In the genomic region with DNA sequence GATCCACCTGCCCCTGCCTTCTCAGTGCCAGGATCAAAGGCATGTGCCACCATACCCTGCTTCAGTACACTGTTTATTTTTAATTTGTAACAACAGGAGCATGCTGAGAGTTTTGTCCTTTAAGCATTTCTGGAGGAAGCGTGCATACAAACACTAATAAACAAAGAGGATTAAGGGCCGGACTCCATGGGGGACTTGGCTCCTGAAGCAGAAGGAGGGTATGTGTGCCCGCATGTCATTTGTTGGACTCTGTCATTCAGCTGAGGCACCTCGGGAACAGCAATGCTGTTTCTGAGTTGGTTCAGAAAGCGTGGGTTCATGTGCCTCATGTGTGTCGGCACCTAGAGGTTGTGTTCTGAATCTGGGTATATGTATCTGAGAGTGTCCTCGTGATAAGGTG, we compare ENCODE assay signal across 21 mouse cellular contexts. TPM values are rescaled to one million over a fixed set of nuclear protein-coding genes. Genes with fewer than 3 reads are reported as not detected.
DNase-seq lines count a peak whose midpoint lies in the region; ATAC-seq lines count a peak whose summit lies in the region.
"Had no signal": no experiment of that assay in that cellular context is flagged by ENCODE, and none has a peak within 500 bp of the region (broad histone marks: within the 10 kb centered on the region; RNA-seq: fewer than 3 reads in every experiment).

No protein-coding gene starts in this region.

- no peak overlapping the region for H3K4me2 ChIP-seq in hindbrain, embryonic 11.5 days (replicated peaks; ENCODE audit: low read depth, low read length)
- no peak overlapping the region for H3K4me2 ChIP-seq in forebrain, embryonic 12.5 days
- no peak overlapping the region for H3K4me2 ChIP-seq in hindbrain, embryonic 15.5 days
- H3K4me2 ChIP-seq in midbrain, embryonic 16.5 days (ENCODE audit: low read length), result no peak overlapping the region
- H3K4me2 ChIP-seq: heart, embryonic 13.5 days; limb, embryonic 12.5 days; liver, embryonic 15.5 days had no signal

- no peak overlapping the region for H3K9ac ChIP-seq in hindbrain, embryonic 11.5 days (ENCODE audit: low read depth, low read length)
- H3K9ac ChIP-seq in forebrain, embryonic 12.5 days, result no peak overlapping the region
- H3K9ac ChIP-seq in hindbrain, embryonic 15.5 days, result no peak overlapping the region
- no peak overlapping the region for H3K9ac ChIP-seq in midbrain, embryonic 16.5 days (ENCODE audit: low read depth, low read length)
- H3K9ac ChIP-seq: heart, embryonic 13.5 days; limb, embryonic 12.5 days; liver, embryonic 15.5 days had no signal

- peak overlapping the region; percentile 41; the same call in 1 of the 2 replicates for H3K27ac ChIP-seq in hindbrain, embryonic 10.5 days
- H3K27ac ChIP-seq in hindbrain, embryonic 11.5 days (ENCODE audit: low read depth, low read length), result no peak overlapping the region
- 0 out of 2 replicates have a peak overlapping the region, but pooled peaks have one; percentile 63 for H3K27ac ChIP-seq in forebrain, embryonic 12.5 days
- H3K27ac ChIP-seq in hindbrain, embryonic 15.5 days (replicated peaks), result peak overlapping the region; percentile 71
- peak overlapping the region; percentile 65 for H3K27ac ChIP-seq in midbrain, embryonic 16.5 days (ENCODE audit: low read length)
- H3K27ac ChIP-seq: heart, embryonic 13.5 days; limb, embryonic 12.5 days; liver, embryonic 15.5 days had no signal

- H3K4me3 ChIP-seq in hindbrain, embryonic 10.5 days, result no peak overlapping the region
- no peak overlapping the region for H3K4me3 ChIP-seq in hindbrain, embryonic 11.5 days (ENCODE audit: low read depth, low read length)
- no peak overlapping the region for H3K4me3 ChIP-seq in forebrain, embryonic 12.5 days (replicated peaks)
- H3K4me3 ChIP-seq in hindbrain, embryonic 15.5 days, result no peak overlapping the region
- no peak overlapping the region for H3K4me3 ChIP-seq in midbrain, embryonic 16.5 days (ENCODE audit: low read depth, low read length)
- H3K4me3 ChIP-seq: heart, embryonic 13.5 days; limb, embryonic 12.5 days; liver, embryonic 15.5 days had no signal

- no peaks in the 10 kb centered on the region for H3K36me3 ChIP-seq in hindbrain, embryonic 10.5 days
- H3K36me3 ChIP-seq in hindbrain, embryonic 11.5 days (ENCODE audit: control insufficient read depth, insufficient read depth, low read length), result no peaks in the 10 kb centered on the region
- no peaks in the 10 kb centered on the region for H3K36me3 ChIP-seq in forebrain, embryonic 12.5 days (replicated peaks)
- no peaks in the 10 kb centered on the region for H3K36me3 ChIP-seq in hindbrain, embryonic 15.5 days
- no peaks in the 10 kb centered on the region for H3K36me3 ChIP-seq in midbrain, embryonic 16.5 days (ENCODE audit: control insufficient read depth, insufficient read depth, low read length)
- H3K36me3 ChIP-seq: heart, embryonic 13.5 days; limb, embryonic 12.5 days; liver, embryonic 15.5 days had no signal

- peaks cover 59% of the 10 kb centered on the region for H3K27me3 ChIP-seq in hindbrain, embryonic 10.5 days (ENCODE audit: insufficient read depth, poor library complexity, severe bottlenecking)
- H3K27me3 ChIP-seq in hindbrain, embryonic 11.5 days (ENCODE audit: control insufficient read depth, insufficient read depth, low read length), result 0 out of 2 replicates have a peak, but pooled peaks cover 3% of the 10 kb centered on the region
- H3K27me3 ChIP-seq in forebrain, embryonic 12.5 days, result peaks cover 35% of the 10 kb centered on the region
- no peaks in the 10 kb centered on the region for H3K27me3 ChIP-seq in hindbrain, embryonic 15.5 days
- H3K27me3 ChIP-seq in midbrain, embryonic 16.5 days (ENCODE audit: control insufficient read depth, insufficient read depth, low read depth, low read length), result no peaks in the 10 kb centered on the region

- H3K4me1 ChIP-seq in hindbrain, embryonic 10.5 days (replicated peaks), result peaks cover 36% of the 10 kb centered on the region
- H3K4me1 ChIP-seq in hindbrain, embryonic 11.5 days (replicated peaks; ENCODE audit: control insufficient read depth, insufficient read depth, low read length), result peaks cover 9% of the 10 kb centered on the region; the same call in 1 of the 2 replicates
- H3K4me1 ChIP-seq in forebrain, embryonic 12.5 days, result peaks cover 37% of the 10 kb centered on the region
- peaks cover 23% of the 10 kb centered on the region for H3K4me1 ChIP-seq in hindbrain, embryonic 15.5 days (replicated peaks)
- H3K4me1 ChIP-seq in midbrain, embryonic 16.5 days (ENCODE audit: control insufficient read depth, insufficient read depth, low read length), result peaks cover 24% of the 10 kb centered on the region
- H3K4me1 ChIP-seq: liver, embryonic 15.5 days had no signal

- no peak for DNase-seq in hindbrain, embryonic 10.5 days (ENCODE audit: low spot score)
- DNase-seq in hindbrain, embryonic 11.5 days (ENCODE audit: low spot score), result no peak
- DNase-seq in layer of hippocampus, postnatal 14 days (ENCODE audit: low spot score in 2 of 2), result no peak
- DNase-seq in lung, postnatal 4 days, result no peak
- DNase-seq: B cell, adult 2 months; heart, postnatal 4 days; kidney, adult 11 months; kidney, postnatal 14 days; lung, postnatal 14 days; thymus, adult 18-20 months had no signal

- 67% methylated on average over 7 of the region's 7 CpGs for WGBS in hindbrain, embryonic 10.5 days
- 66% methylated on average over 7 of the region's 7 CpGs for WGBS in hindbrain, embryonic 11.5 days
- WGBS in forebrain, embryonic 12.5 days, result 39% methylated on average over 7 of the region's 7 CpGs
- 47% methylated on average over 7 of the region's 7 CpGs for WGBS in hindbrain, embryonic 15.5 days
- 33% methylated on average over 7 of the region's 7 CpGs for WGBS in midbrain, embryonic 16.5 days

- H3K9me3 ChIP-seq in hindbrain, embryonic 10.5 days, result no peaks in the 10 kb centered on the region
- no peaks in the 10 kb centered on the region for H3K9me3 ChIP-seq in hindbrain, embryonic 11.5 days (ENCODE audit: control insufficient read depth, low read length)
- no peaks in the 10 kb centered on the region for H3K9me3 ChIP-seq in forebrain, embryonic 12.5 days
- H3K9me3 ChIP-seq in hindbrain, embryonic 15.5 days, result no peaks in the 10 kb centered on the region
- no peaks in the 10 kb centered on the region for H3K9me3 ChIP-seq in midbrain, embryonic 16.5 days (replicated peaks; ENCODE audit: control insufficient read depth, low read length, poor library complexity, severe bottlenecking)
- H3K9me3 ChIP-seq: heart, embryonic 13.5 days; limb, embryonic 12.5 days; liver, embryonic 15.5 days had no signal

- ATAC-seq in hindbrain, embryonic 11.5 days (ENCODE audit: low FRiP score), result no peak
- ATAC-seq in forebrain, embryonic 12.5 days (ENCODE audit: low FRiP score), result no peak
- ATAC-seq in hindbrain, embryonic 15.5 days (ENCODE audit: low FRiP score, low read depth), result peak; percentile 46
- ATAC-seq in midbrain, embryonic 16.5 days, result peak; percentile 25; the same call in 1 of the 2 replicates
- ATAC-seq in megakaryocyte-erythroid progenitor cell, adult 5-6 weeks (replicated peaks; ENCODE audit: low FRiP score, low TSS enrichment, poor library complexity, severe bottlenecking), result no peak

RNA-seq across cellular contexts. Expression of gene 4931429L15Rik, which starts 17.5 kb away (rescaled TPM):
- polyA plus RNA-seq in hindbrain, embryonic 10.5 days (2016; fragmentation: Nextera tagmentation; extraction: Ambion mirVana), result not detected in 2 replicates
- polyA plus RNA-seq in hindbrain, embryonic 11.5 days (2014; fragmentation: Nextera tagmentation; extraction: Ambion mirVana), result 0.15 TPM in 1 of 2 replicates, not detected in the other
- not detected in 2 replicates for polyA plus RNA-seq in forebrain, embryonic 12.5 days (2016; fragmentation: Nextera tagmentation; extraction: Ambion mirVana)
- 0.13 TPM in 1 of 2 replicates, not detected in the other for polyA plus RNA-seq in hindbrain, embryonic 15.5 days (2015; fragmentation: Nextera tagmentation; extraction: Ambion mirVana)
- not detected in 2 replicates for polyA plus RNA-seq in midbrain, embryonic 16.5 days (2015; fragmentation: Nextera tagmentation; extraction: Ambion mirVana)
- not detected for total RNA-seq in layer of hippocampus, postnatal 14 days (2021)
- total RNA-seq in megakaryocyte-erythroid progenitor cell, adult 5-6 weeks (2014; fragmentation: Nextera tagmentation), result not detected in 2 replicates
- not detected in 2 replicates for total RNA-seq in megakaryocyte-erythroid progenitor cell, adult 5-6 weeks (2017)
- total RNA-seq: gastrocnemius, postnatal 4 days; heart, postnatal 4 days; layer of hippocampus, postnatal 36 days; monocyte, adult 5-6 weeks had no signal
- polyA plus RNA-seq: heart, embryonic 13.5 days; limb, embryonic 12.5 days; liver, embryonic 15.5 days; urinary bladder, adult 2 months had no signal

RNA-seq across cellular contexts. Expression of gene Bud13, which starts 54.5 kb away (rescaled TPM):
- polyA plus RNA-seq in hindbrain, embryonic 10.5 days (2016; fragmentation: Nextera tagmentation; extraction: Ambion mirVana), result 28.6 and 30.5 TPM in 2 replicates
- 22.4 and 25.0 TPM in 2 replicates for polyA plus RNA-seq in hindbrain, embryonic 11.5 days (2014; fragmentation: Nextera tagmentation; extraction: Ambion mirVana)
- 24.9 and 25.8 TPM in 2 replicates for polyA plus RNA-seq in forebrain, embryonic 12.5 days (2016; fragmentation: Nextera tagmentation; extraction: Ambion mirVana)
- 15.6 and 18.1 TPM in 2 replicates for polyA plus RNA-seq in hindbrain, embryonic 15.5 days (2015; fragmentation: Nextera tagmentation; extraction: Ambion mirVana)
- polyA plus RNA-seq in midbrain, embryonic 16.5 days (2015; fragmentation: Nextera tagmentation; extraction: Ambion mirVana), result 17.3 and 17.6 TPM in 2 replicates
- 10 to 100 TPM in 1 of 2 experiments, 1 to 10 TPM in 1; 9.0 to 10.8 TPM for total RNA-seq in layer of hippocampus, postnatal 14 days (2021)
- 14.0 and 18.1 TPM in 2 replicates for total RNA-seq in megakaryocyte-erythroid progenitor cell, adult 5-6 weeks (2014; fragmentation: Nextera tagmentation)
- 13.8 and 16.0 TPM in 2 replicates for total RNA-seq in megakaryocyte-erythroid progenitor cell, adult 5-6 weeks (2017)

Comparison
In these comparisons a context has a peak if more than half of its experiments do, and no peak if none do; other contexts are left out.
1. ATAC-seq: peak in hindbrain, embryonic 15.5 days (single experiment) and midbrain, embryonic 16.5 days (single experiment); none in hindbrain, embryonic 11.5 days (single experiment), forebrain, embryonic 12.5 days (single experiment) and megakaryocyte-erythroid progenitor cell, adult 5-6 weeks (single experiment).